Mouse (Mus musculus) embryo, embryonic 9.5 days (tissue): ENCODE measurements at regions not wholly inside any gene's neighbourhood (a gene's known extent, or its start where the extent isn't known, plus 50 kb on each side); places are given as distances from the start of the nearest gene placed in this dataset.
"Not testable (repeated sequence)": the region's sequence is repeated elsewhere in the genome, so short reads cannot be mapped to it uniquely, and the experiment has no call there.

Source experiments
- DNase-seq: peaks from one replicate; pipeline ENCODE4 v3.0.0-alpha.2; 2017; ENCODE audit errors: extremely low spot score

DNA sequence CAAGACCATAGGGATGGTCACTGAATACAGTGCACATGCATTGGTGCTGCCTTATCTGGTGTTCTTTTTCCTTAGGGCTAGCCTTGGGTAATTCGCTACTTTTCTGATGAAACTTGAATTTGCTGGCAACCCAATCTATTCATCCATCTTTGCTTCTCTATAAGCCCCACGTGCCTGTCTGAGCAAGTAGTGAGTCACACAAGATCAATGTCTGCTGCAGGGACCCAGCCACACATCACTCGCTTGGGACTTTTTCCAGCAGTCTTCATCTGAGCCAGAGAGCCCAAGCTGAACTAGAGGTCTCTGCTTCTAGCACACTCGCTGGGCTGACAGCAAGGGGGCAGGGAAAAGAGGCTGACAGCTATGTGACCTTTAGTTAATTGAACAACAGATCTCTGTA, 464.3 kb upstream of the Nmur2 start:
- DNase-seq, result no peak

DNA sequence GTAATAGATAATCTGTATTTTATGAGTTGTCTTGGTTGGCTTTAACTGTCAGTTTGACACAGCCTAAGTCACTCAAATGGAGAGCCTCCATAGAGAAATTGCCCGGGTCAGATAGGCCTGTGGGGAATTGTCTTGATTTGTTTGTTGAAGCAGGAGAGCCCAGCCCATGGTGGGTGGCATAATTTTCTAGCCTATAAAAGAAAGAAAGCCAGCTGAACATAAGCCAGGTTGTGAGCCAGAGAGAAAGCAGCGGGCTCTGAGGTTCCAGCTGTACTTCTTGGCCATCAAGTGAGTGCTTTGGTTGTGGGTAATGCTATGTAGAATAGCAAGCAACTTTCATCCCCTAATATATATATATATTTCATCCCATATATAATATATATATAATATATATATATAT, 474.1 kb upstream of the Nmur2 start:
- DNase-seq, result no peak

DNA sequence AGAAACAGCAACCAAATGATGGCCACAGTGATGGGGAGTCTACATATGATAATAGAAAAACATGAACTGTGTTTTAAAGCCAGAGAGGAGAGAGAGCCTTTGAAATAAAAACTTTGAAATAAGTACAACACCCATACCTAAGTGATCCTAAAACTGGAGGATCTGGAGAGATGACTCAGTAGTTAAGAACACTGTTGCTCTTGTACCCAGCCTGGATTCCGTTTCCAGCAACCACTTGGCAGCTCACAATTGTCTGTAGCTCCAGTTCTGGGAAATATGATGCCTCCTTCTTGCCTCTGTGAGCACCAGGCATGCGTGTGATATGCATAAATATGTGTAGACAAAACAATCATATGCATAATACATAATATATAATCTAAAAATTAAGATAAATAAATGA, 477.7 kb upstream of the Nmur2 start:
- no peak for DNase-seq

DNA sequence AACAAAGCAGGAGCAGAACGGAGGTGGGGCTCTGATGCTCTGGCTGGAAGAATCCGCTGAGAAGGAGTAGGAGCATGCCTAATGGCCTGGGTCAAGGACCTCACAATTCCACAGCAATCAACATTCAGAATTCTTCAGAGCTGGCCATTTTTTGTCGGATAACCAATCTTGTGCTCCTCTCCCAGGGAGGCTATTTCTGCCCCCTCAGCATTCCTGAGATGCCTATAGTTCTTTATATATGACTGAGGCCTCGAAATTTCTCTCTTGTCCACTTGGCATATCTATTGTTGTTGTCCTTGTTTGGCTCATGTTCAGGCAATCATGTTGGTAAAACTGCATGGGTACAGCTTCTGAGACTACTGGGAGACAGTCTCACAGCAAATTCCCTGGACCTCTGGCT, 460.5 kb upstream of the Gria1 start:
- peak; percentile 9 for DNase-seq

DNA sequence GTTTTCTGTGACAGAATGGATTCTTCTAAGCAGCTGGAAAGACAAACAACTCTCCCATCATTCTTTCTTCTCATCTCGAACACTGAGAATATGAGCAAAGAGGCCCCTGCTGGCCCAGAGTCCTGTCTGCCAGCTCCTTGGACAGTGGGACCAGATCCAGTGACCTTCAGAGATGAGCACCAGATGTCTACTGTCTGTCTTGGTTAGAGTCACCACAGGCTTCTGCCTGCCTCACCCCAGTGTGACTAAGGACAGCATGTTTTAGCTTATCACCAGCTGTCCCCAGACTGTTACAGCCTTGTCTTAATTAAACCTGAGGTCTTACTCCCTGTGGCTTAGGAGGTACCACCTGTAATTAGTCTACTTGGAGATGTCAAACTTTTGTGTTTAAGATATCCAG, 454.9 kb upstream of the Gria1 start:
- DNase-seq, result no peak

DNA sequence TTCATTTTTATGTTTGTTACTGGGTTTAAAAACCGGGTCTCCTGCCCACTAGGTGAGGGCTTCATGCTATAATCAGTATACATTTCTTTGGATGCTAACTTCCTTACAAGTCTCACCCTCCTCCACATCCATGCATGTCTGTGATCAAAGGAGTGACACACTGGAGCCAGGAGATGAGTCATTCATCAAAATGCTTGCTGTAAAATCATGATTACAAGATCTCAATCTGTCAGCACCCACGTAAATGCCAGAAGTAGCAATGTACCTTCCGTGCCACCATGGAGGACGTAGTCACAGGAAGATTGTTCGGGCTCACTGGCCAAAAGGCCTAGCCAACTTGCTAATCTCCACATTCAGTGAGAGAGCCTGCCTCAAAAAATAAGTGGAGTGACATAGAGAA, 431.2 kb upstream of the Gria1 start:
- no peak for DNase-seq

DNA sequence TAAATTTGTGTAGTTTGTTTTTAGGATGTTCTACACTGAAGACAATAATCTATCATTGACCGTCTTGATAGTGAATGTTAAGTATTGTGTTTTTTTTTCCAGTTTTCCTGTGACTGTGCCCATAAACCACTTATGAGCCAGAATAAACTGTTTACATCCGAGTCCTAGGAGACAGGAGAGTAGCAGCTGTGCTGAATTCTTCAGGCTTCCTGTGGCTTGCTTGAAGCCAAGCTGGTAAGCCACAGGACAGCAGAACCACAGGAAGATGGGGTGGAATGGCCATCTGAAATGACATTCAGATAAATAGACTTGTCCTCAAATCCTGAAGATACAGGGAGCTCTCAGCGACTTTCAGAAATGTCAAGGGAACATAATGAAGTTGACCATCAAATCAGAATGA, 428.1 kb upstream of the Gria1 start:
- DNase-seq, result no peak

DNA sequence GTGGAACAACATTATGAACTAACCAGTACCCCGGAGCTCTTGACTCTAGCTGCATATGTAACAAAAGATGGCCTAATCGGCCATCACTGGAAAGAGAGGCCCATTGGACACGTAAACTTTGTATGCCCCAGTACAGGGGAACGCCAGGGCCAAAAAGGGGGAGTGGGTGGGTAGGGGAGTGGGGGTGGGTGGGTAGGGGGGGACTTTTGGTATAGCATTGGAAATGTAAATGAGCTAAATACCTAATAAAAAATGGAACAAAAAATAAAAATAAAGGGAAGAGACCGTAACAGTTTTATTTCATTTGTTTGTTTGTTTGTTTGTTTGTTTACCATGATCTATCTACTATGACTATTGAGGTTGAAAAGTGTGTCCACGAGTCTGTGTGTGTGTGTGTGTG, 417.8 kb upstream of the Gria1 start:
- DNase-seq, result not testable (repeated sequence)

DNA sequence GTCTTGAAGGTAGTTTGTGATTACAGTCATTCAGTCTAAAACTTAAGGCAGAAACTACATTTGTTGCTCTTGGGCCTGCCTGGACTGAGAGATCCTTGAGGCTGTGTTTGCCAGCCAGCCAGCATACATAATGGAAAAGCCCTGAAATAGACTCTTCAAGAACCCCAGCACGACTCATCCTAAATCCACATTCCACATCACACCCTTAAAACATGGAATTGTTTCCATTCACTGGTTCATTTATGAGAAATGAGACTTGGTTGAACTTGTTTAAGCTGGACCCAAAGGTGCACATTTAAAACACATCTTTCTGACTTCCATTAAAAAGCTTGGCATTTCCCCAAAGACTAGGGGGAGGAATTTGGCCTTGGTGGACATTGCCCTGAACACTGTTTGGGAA, 407.4 kb upstream of the Gria1 start:
- no peak for DNase-seq

DNA sequence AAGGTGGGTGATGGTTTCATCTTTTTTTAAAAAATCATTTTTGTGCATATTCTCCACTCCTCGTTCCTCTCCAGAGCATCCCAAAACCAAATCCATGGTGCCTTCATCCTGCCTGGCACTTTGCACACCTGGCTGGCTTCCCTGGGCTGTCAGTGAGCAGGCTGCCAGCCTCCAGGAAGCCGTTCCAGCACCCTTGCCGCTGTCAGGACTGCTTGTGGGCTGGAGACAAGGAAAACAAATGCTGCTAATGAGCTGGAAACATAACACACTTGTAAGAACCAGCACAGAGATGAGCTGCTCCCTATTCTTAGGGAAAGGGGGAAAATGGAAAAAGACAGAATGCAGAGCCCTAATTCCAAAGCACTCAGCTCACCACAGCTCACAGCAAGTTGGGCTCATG, 383.5 kb upstream of the Gria1 start:
- no peak for DNase-seq

DNA sequence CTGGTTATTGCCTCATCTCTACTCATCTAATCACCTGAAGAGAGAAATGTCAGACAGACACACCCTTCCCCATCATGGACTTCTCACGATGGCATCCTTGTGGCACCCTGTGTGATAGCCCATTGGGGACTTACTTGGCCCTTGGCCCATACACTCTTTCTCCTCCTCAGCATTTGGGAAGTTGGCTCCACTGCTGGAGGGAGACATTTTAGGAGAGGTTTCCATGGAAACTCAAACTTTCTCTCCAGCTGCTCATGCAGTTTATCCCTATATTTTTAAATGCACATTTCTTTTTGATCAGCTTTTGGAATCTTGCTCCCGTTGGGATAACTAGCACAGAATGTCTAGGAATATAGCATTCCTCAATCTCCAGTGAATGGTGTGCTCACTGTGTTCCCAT, 377.7 kb upstream of the Gria1 start:
- no peak for DNase-seq

DNA sequence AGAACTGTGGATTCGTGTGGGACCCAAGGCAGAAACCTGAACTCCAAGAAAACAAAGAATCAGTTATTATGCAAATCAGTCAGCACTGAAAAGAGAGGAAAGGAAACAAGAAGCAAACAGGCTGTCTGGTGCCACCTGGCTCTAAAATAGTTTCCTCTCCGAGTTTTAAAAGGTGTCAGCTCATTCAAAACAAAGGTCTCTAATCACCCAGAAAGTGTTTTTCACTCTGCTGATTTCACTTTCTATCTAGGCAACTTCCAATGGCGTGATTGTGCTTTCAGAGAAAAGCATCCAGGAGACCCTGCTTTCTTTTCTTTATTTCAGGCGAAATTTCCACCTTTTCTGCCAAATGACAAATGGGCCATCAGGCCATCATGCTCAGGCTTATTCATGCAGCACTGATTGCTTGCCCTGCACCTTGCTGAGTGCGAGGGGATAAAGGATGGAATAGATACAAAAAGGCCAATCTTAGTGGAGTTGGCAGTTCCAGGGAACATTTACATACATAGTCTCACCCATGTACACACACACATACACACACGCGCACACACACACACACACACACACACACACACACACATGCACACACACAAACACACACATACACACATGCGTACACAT, 374.5 kb upstream of the Gria1 start:
- no peak for DNase-seq

DNA sequence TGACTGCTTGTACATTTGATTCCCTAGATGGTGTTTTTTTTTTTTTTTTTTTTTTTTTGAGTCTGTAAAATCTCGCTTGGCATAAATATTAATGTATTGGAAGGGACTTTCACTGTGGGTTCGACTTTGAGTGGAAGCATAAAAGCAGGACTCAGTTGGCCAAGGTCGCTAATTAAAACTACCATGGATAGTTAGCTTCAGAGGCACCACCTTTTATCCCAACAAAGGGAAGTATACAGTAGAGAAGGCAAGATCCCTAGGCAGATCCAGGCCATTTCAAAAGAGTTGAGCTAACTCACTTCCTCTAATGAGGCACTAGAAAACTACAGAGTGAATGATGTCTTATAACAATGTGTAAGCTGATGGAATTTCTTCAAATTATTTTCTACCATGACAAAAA, 369.5 kb upstream of the Gria1 start:
- no peak for DNase-seq
